Mouse (Mus musculus) G1E (cell line): ENCODE measurements around the gene Fut8. TPM values are rescaled to one million over a fixed set of nuclear protein-coding genes. Genes with fewer than 3 reads are reported as not detected.
A peak's percentile ranks its signal among the peaks of the same experiment; 100 is the strongest.

Experiments
- ATAC-seq: 2 replicates; pipeline ENCODE4 v1.8.0; 2016; ENCODE audit warnings: mild to moderate bottlenecking; ENCODE audit not compliant: insufficient number of reproducible peaks, poor library complexity, low FRiP score, severe bottlenecking; ENCODE audit errors: extremely low read depth
- DNase-seq: peaks from one replicate; pipeline ENCODE4 v3.0.0; 2012; ENCODE audit warnings: low spot score
- H3K27me3 ChIP-seq: 2 replicates; pipeline ENCODE4 v1.6.1; 2012; ENCODE audit warnings: mild to moderate bottlenecking, low read length, inconsistent platforms; ENCODE audit not compliant: insufficient read depth
- H3K36me3 ChIP-seq: replicated peaks from 2 replicates; pipeline ENCODE3; 2012; ENCODE audit warnings: mild to moderate bottlenecking, inconsistent platforms
- H3K4me1 ChIP-seq: 2 replicates; pipeline ENCODE4 v1.6.1; 2012; ENCODE audit warnings: low read depth, low read length, inconsistent platforms, mixed read lengths; ENCODE audit not compliant: insufficient read depth
- H3K4me3 ChIP-seq: 2 replicates; pipeline ENCODE4 v1.5.1; 2012; ENCODE audit warnings: low read depth, mild to moderate bottlenecking, inconsistent platforms, low read length, moderate library complexity, mixed read lengths
- H3K9me3 ChIP-seq: replicated peaks from 2 replicates; pipeline ENCODE4 v1.6.1; 2012; ENCODE audit warnings: inconsistent platforms
- CTCF ChIP-seq: IDR thresholded peaks from 2 replicates; pipeline ENCODE4 v1.5.1; 2012; ENCODE audit warnings: low read depth, low read length, inconsistent platforms, mixed read lengths
- GATA1 ChIP-seq: IDR thresholded peaks from 2 replicates; pipeline ENCODE4 v1.6.1; 2012; ENCODE audit warnings: borderline replicate concordance, low read length, inconsistent platforms, mixed read lengths
- GATA2 ChIP-seq: IDR thresholded peaks from 2 replicates; pipeline ENCODE4 v1.6.1; 2012; ENCODE audit warnings: low read depth, low read length, inconsistent platforms, borderline replicate concordance
- POLR2AphosphoS5 ChIP-seq: IDR thresholded peaks from 2 replicates; pipeline ENCODE4 v1.6.1; 2012; ENCODE audit warnings: low read depth, low read length, inconsistent platforms; ENCODE audit not compliant: insufficient replicate concordance
- TAL1 ChIP-seq: conservative IDR thresholded peaks from 2 replicates; pipeline ENCODE4 v1.6.1; 2012; ENCODE audit warnings: low read depth, low read length, inconsistent platforms, mixed read lengths
- polyA plus RNA-seq: library from polyadenylated mRNA; stranded (reverse); fragments of >175 nt; gene quantifications from 2 replicates; pipeline ENCODE4 v1.2.3, GENCODE M21; 2012
- total RNA-seq, 2 experiments: library from RNA; stranded (forward) in 1 of 2; stranded (reverse) in 1 of 2; fragments of 200-1000 nt in 1 of 2; fragments of >200 nt in 1 of 2; fragmentation: Nextera tagmentation in 1 of 2; gene quantifications; 2 replicates each; pipeline ENCODE4 v1.2.3; 2014 to 2017

The Fut8 gene
- total and polyA plus RNA-seq, 3 experiments, result 35.8 to 447 (median 251) TPM

DNA sequence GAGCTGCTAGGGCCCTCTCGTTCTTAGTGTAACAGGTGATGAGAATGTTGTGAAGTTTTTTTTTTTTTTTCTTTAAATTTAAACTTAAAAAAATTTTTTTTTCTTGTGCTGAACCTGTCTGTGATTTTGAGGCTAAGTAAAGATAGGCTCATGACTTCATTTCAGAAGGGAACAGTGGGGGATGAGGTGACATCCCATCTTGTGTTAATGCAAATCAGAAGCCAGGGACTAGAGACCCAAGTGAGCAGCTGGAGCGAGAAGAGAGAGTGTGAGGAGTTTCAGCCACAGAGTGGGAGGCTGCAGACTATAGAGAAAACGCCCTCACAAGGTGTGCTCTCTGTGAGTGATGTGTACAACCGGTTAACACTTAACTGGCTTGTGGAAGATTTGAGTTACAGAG, 2.0 kb upstream of the Fut8 start:
- ATAC-seq (no peak), DNase-seq (no peak)
- no peak for TF ChIP-seq GATA2
- no peak for TF ChIP-seq POLR2AphosphoS5
- TF ChIP-seq CTCF, result no peak
- TF ChIP-seq TAL1, result no peak
- TF ChIP-seq GATA1, result no peak
- Histone ChIP-seq H3K4me1 (peaks cover 34% of the 10 kb centered on the region), H3K36me3 (peaks cover 12% of the 10 kb centered on the region), H3K9me3 (peaks cover 3% of the 10 kb centered on the region; the same call in 1 of the 2 replicates), H3K4me3 (no peak overlapping the region), H3K27me3 (no peaks in the 10 kb centered on the region)

DNA sequence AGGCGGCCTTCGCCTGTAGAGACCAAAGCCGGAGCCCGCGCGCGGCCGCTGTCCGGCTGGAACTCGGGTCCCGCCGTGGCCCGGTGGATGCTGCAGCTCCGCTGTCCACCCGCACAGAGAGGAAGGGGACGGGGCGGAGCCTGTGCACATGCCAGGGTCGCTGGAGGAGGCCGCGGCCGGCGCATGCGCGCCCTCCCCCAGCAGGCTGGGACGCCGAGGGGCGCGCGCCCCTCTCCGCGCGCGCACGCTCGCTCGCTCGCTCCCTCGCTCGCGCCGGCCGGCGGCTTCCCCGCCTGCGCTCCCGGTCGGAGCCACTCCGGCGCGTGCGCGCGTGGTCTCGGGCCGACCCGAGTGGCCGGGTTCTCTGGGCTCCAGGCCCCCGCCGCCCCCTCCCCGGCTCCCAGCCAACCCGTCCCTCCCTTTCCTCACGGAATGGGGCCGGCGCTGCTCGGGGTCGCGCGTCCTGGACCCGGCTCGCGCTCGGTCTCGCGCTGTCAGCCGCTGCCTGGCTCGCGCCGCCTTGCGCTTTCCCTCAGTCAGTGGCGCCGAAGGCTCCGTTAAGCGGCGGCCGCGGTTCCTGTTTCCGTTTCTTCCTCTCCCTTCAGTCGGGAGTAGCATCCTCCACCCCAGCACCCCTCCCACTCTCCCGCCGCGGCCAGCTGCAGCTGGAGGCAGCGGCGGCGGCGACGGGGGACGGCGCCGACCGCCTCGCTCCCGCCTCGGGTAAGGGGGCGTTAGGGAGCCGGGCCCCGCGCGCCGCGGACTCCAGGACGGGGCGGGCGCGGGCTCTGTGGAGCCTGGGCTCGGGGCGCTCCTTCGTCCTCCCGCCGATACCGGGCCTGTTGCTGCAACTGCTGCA, 835 bp downstream of the Fut8 start:
- TF ChIP-seq GATA2 (no peak), POLR2AphosphoS5 (no peak), CTCF (no peak), GATA1 (no peak), TAL1 (no peak)
- H3K4me1 ChIP-seq, result peaks cover 47% of the 10 kb centered on the region
- peak; percentile 50; the same call in 1 of the 2 replicates for ATAC-seq

GRCm38 (mm10) chr12:77239390-77240061, 1.6 kb downstream of the Fut8 start:
- DNase-seq (peak; percentile 63), ATAC-seq (no peak)
- peak overlapping the region; percentile 75 for H3K4me3 ChIP-seq
- peaks cover 55% of the 10 kb centered on the region for H3K4me1 ChIP-seq
- H3K27me3 ChIP-seq, result no peaks in the 10 kb centered on the region
- H3K9me3 ChIP-seq, result no peaks in the 10 kb centered on the region
- H3K36me3 ChIP-seq, result peaks cover 6% of the 10 kb centered on the region
- TF ChIP-seq POLR2AphosphoS5 (peak; percentile 61; the same call in 1 of the 2 replicates), CTCF (no peak), GATA2 (no peak), GATA1 (no peak), TAL1 (no peak)

More for the DNA sequence above, 835 bp downstream of the Fut8 start:
- H3K4me3 ChIP-seq, result peak overlapping the region; percentile 75
- peak; percentile 100 for DNase-seq
- H3K9me3 ChIP-seq, result no peaks in the 10 kb centered on the region
- peaks cover 7% of the 10 kb centered on the region for H3K36me3 ChIP-seq
- no peaks in the 10 kb centered on the region for H3K27me3 ChIP-seq

DNA sequence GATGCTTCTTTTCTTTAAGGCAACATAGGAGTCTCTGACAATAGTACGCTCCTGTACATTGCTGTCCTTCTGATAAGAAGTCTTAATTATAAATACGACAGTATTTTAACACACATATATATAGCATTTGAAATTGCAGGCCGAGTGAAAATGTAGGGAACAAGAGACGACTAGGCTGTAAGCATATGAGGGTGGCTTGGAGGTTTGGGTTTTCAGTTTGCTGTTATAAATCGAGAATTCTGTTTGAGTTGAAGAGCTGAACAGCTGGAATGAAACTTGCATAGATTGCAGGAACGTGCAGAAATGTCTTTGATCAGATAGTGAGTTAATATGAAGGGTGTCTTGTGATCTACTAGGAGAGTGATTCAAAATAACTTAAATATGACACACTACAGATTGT, 2.4 kb downstream of the Fut8 start:
- H3K27me3 ChIP-seq, result no peaks in the 10 kb centered on the region
- H3K4me3 ChIP-seq, result peak overlapping the region; percentile 75
- no peak for ATAC-seq
- no peak for DNase-seq
- H3K36me3 ChIP-seq, result peaks cover 10% of the 10 kb centered on the region
- H3K4me1 ChIP-seq, result peaks cover 59% of the 10 kb centered on the region
- H3K9me3 ChIP-seq, result no peaks in the 10 kb centered on the region
- TF ChIP-seq GATA1 (no peak), POLR2AphosphoS5 (no peak), GATA2 (no peak), TAL1 (no peak), CTCF (no peak)

DNA sequence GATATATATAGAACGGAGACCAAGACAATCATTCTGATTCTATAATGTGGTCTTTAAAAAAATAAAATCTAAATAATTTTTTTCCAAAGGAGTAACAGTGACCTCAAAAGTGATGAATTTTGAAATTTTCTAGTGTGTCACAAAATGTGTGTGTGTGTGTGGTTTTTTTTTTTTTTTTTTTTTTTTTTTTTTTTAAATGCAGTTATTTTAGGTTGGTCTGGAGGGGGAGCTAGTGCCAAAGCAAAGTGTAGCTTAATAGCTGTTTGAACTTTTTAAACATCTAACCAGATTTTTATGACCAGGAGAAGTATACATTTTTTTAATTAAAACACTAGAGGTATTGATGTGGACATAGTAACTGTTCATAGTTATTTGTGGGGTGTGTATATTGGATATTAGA, 2.9 kb downstream of the Fut8 start:
- H3K4me1 ChIP-seq, result peaks cover 62% of the 10 kb centered on the region
- TF ChIP-seq TAL1 (no peak), GATA1 (no peak), CTCF (no peak), POLR2AphosphoS5 (no peak), GATA2 (no peak)
- DNase-seq (no peak), ATAC-seq (no peak)
- peak overlapping the region; percentile 75 for H3K4me3 ChIP-seq
- H3K36me3 ChIP-seq, result peaks cover 12% of the 10 kb centered on the region
- H3K9me3 ChIP-seq, result no peaks in the 10 kb centered on the region
- H3K27me3 ChIP-seq, result no peaks in the 10 kb centered on the region

DNA sequence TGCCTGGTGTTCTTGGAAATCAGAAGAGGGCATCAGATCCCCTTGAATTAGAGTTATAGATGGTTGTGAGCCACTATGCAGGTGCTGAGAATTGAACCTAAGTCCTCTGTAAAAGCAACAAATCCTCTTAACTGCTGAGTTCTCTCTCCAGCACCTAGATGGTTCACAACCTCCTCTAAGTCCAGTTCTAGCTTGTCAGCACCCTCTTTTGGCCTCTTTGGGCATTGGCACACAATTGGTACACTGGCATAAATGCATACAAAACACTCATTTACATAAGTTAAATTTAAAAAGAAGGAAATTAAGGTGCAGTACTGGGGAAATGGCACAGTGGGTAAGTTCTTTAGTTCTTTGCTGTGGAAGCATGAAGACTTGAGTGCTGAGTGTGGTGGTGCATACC, 24.7 kb downstream of the Fut8 start:
- DNase-seq (no peak), ATAC-seq (0 out of 2 replicates have a peak, but pooled peaks have one; percentile 25)
- Histone ChIP-seq H3K4me1 (peaks cover 27% of the 10 kb centered on the region), H3K36me3 (peaks cover 42% of the 10 kb centered on the region), H3K27me3 (no peaks in the 10 kb centered on the region), H3K4me3 (no peak overlapping the region), H3K9me3 (no peaks in the 10 kb centered on the region)
- TF ChIP-seq GATA2 (no peak), CTCF (no peak), POLR2AphosphoS5 (no peak), TAL1 (no peak), GATA1 (no peak)
